Mouse (Mus musculus) fat pad, adult 2 months (tissue): Measurements from ENCODE around the gene Map7.
A peak's percentile ranks its signal among the peaks of the same experiment; 100 is the strongest.

Experiments
- DNase-seq: peaks from one replicate; pipeline ENCODE4 v3.0.0-alpha.2; 2011; ENCODE audit warnings: low read depth, low spot score; ENCODE audit errors: extremely low read depth

Gene Map7

DNA sequence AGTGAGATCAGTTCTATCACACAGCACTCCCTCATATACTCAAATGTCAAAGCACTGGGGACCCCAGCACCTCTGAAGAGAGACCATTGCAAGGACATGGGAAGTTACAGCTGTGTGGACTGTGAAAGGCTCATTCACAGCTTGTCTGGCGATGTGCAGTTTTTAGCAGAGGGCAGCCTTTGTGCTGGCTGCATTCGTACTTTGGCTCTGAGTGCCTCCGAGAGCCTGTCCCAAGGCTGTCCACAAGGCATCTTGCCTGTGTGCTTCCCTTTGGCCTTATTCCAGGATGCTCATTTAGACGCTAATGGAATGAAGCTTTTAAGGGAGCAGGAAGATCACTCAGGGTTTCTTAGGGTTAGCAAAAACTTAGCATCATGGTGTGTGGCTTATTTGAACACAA is 78.5 kb downstream of the Map7 start:
- DNase-seq: no peak

DNA sequence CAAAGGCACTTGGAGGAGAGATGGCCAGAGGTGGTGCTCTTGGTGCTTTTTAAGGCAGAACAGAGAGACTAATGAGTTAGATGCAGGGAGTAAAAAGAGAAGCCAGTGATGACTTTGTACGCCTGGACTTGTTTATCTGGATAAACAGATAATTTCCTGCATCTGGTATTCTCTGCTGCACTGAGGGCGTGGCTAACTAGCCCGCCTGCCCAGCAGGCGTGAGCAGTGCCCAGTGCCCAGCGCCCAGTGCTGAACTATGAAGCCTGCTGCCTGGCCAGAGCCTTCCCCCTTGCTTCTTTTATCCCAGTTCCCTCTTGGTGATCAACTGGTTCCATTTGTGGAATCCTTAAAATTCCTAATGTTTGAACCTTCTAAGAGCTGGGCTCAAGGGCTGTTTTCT is 81.8 kb downstream of the Map7 start:
- no peak for DNase-seq

DNA sequence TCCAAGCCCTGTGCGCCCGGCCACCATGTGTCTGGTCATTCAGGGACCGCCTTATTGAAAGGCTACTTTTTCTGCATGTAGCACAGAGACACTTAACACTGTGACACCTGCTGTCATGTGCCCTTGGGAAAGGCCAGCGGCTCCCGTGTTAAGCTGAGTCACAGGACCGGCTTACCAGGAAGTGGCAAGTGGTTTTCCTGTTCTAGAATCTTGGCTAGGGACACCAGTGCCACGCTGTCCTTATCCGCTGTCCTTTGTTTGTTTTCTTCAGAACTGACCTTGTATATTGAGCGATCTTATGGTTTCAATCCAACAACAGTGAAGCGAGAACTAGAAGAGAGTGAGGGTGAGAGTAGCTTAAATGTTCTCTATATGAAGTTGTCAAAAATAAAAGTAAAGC is 85.2 kb downstream of the Map7 start:
- DNase-seq: no peak

DNA sequence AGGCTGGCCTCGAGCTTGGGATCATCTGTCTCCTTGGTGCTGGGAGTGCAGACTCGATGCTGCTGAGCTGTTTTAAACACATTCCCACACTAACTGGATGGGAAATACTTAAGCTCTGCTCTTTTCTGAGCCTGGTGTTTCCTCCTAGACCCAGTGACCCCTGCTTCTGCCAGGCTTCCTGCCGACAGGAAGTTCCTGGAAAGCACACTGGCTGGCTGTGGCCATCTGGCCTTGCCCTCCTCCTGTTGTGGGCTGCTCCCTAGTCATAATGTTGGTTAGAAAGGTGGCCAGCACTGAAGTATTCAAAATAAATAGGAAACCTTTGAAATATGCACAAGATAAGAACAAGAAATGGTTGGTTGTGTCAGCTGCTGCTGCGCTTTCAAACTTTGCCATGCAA is 86.2 kb downstream of the Map7 start:
- no peak for DNase-seq

DNA sequence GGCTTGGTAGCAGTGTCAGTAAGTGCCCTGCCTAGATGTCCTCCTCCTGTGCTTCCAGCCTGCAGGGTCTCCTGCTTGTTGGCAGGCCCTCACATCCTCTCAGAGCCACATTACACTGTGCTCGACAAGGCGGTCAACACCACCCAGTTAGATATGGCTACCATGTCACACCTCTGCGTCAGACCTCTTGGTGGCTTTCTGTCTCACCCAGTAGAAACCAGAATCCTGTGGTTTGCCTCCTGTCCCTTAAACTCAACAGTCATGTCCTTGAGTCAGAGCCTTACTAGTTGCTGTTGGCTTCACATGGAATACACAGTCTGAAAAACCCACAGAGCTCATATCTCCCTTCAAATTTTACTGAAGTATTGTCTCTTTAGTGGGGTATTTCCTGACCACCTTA is 87.4 kb downstream of the Map7 start:
- no peak for DNase-seq

DNA sequence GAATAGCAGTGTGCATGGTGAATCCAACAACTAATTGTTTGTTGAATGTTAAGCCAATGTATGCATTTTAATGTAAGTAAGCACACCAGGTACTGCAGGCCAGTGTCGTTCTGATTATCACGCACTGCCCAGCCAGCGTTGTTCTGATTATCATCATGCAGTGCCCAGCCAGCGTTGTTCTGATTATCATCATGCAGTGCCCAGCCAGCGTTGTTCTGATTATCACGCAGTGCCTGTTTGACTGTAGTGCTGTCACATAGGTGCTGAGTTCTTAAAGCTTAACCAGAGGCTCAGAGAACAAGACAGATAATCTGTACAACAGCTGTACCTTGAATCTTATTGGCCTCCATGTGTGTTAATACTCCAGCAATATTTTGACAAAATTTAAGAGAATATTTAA is 88.0 kb downstream of the Map7 start:
- no peak for DNase-seq

DNA sequence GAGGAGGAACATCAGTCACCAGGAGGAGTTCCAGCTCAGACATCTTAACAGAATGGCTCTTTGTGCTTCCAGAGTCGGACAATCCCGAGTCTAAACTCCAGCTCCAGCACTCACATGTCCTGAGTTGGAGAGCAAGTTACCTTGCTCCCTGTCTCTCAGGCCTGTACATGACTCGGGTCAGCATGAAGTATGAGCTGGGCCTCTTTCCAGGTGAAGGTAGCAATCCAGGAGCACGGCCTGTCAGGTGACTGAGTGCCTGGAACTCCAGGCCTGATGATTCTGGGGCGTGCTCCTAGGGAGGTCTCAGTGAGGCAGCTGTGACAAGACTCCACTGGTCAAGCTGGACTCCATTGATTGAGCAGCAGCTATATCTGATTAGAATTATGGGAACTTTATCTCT is 90.0 kb downstream of the Map7 start:
- no peak for DNase-seq

DNA sequence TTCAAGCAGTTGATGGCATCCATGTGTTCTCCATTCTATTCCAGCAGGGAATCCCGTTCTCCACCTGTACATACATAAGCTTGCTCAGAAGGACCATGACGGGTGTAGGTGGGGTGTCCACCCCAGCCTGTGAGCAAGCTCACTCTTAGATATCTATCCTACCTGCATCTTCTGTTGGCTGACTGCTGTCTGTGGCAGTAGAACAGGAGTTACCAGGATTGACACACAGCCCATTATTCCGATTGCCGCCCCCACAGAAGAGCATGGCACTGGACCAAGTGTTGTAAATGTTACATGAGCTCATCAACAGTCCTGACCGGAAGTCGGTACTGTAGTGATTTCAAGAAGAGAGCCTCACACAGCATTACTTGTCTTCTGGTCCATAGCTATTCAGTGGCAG is 92.6 kb downstream of the Map7 start:
- DNase-seq: peak; percentile 62

DNA sequence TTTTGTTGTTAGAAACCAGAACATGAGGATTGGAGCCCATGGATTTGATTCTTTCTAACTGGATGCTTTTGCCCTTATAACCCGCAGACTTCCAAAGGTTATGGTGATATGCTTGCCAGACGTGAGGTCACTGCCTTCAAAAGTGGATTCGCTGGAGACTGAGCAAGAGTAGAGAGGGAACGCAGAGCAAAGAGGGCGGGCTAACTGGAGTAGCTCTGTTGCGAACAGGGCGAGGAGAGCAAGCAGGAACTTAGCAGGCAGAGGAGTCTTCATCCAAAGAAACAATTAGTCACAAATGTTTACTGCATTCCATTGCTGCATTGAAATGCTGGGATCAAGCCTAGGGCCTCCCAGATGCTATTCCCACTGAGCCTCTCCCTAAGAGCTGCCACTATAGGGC is 95.0 kb downstream of the Map7 start:
- DNase-seq: no peak

DNA sequence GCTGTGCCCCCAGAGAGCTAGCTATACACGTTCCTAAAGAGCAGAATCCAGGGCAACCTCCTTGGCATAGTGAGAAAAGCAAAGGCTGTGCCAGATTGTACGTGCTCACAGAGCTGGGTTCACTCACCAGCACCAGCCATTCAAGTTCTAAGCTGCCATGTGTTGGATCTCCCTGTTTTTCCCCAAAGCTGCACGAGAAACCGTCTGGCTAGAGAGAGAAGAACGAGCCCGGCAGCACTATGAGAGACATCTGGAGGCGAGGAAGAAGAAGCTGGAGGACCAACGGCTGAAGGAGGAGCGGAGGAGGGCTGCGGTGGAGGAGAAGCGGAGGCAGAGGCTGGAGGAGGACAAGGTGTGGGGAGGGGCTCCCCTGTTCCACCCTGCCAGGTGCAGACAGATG is 96.8 kb downstream of the Map7 start:
- DNase-seq: no peak

DNA sequence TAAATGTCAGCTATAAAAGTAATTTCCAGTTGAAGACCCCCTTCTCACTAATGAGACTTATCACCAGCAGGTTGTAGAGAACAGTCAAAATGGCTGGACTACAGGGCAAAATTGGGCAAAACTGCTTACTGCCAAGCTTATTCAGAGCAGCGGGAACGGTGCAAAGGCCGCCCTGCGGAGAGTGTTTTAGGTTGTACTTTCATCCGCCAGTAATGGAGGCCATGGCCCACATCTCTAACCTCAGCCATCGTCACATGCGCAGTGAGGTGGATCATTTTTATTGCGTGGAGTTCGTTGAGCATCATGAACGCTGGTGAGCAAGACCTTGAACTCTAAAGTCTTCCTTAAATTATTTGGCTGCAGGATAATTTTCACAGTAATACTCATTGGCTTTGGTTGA is 100.8 kb downstream of the Map7 start:
- no peak for DNase-seq

DNA sequence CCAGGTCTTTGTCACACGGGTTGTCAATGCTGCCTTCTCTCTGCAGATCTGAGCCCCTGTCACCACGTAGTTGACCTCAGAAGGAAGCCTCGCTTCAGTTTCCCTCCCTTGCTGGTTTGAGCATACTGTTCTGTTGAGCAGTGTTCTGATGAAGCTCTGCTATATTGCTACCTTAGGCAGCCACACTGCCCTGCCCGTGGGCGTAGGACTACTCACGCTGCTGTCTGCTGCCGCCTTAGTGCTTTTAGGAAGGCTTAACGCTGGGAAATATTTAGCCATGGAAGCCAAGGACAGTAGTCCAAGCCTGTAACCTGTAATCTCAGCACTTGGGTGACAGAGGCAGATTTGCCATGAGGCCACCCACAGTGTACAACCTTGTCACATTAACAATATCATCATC is 107.3 kb downstream of the Map7 start:
- DNase-seq: no peak

DNA sequence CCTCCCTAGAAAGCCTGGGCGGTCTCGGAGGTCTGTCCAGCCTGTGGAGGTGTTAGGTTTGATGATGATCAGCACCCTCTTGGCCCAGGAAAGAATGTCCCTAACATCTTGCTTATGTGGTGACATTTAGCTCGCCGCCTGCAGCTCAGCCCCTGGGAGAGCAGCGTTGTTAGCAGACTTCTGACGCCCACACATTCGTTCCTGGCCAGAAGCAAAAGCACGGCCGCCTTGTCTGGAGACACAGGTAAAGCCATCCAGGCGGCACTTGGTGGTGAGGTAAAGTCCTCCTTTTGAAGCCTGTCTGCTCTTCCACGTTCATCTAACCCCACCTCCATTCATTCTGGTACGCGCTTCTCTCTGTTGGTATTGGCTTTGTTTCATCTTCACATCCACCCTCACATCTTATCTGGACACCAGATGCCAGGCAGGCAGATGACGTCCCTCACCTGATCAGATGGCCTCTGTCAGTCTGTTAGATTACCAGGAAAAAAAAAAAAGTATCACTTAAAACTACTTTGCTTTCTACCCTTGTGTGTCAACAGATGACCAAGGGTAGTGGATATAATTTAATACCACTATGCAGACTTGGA is 108.9 kb downstream of the Map7 start:
- DNase-seq: no peak

DNA sequence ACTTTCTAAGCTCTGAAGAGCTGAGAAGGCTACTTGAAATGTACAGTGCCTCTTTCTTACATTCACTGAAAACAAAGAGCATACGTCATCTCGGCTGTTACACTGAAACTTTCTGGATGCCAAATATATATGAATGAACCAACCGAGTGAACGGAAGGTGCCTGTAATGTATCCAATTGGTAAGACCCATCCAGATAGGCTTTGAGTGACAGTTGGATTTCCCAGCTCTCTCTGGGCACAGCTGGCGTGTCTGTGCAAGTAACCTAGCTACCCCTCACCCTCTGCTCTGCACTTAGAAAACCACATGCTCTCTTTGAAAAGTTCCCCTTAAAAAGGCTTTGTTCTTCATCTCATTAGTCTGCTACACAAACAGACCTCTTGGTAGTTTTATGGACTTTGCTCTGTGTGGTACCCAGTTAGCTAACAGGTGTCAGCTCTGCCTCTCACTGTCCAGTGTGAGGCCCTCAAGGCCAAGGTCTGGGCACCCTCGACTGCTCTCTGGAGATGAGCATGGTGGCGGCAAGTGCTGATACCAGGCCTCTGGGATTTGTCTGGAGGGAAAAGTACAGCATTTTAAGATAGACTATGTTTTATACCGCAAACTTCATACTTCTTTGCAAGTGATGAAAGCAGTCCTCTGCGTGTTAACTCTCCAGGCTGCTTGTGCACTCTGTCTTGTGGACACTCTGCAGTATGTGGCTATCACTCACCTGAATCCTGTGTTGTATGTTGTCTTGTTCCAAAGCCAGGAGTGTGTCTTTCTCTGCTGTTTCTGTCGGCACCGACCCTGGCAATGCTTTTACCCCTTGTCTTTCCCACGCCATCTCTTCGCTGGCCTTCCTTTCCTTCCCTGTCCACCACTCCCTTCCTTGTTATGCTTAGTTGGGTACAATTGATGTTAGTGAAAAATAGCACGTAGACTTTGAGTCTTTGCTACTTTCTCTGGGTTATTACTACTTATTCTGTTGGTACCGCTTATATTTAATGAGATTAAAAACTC is 109.8 kb downstream of the Map7 start:
- no peak for DNase-seq

DNA sequence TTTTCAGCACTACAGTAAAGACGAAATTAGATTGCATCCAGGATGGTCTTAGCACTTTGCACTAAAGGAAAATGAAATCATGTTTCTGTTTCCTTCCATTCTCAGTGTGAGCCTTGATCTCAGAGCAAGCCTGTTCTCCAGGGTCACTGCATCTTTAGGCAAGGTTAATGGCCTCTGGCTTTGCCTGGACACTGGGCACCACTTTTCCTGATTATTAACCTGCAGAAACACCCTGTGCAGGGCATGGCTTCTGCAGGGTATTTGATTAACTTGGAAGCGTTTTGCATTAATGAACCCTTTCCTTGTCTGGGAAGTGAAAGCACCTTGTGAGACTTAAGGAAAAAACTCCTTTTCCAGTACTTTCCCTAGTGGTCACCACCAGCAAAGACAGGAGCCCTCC is 111.2 kb downstream of the Map7 start:
- no peak for DNase-seq

DNA sequence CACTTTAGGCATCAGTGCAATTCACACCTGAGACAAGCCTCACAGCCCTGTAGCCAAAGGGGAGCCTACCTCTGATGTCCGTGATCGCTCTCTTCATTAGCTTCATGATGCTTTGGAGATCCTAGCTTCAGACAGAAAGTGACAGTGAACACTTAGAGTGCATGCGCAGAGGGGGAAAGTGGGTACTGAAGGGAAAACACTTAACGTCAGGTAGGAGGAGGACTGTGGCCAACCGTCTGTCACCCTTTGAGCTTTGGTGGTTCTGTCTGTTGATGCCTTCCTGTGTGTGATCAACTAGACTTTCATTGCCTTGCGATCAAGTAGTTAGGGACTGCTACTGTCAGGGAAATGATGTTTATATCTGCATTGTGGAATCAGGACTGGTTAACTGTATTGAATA is 114.6 kb downstream of the Map7 start:
- DNase-seq: no peak

DNA sequence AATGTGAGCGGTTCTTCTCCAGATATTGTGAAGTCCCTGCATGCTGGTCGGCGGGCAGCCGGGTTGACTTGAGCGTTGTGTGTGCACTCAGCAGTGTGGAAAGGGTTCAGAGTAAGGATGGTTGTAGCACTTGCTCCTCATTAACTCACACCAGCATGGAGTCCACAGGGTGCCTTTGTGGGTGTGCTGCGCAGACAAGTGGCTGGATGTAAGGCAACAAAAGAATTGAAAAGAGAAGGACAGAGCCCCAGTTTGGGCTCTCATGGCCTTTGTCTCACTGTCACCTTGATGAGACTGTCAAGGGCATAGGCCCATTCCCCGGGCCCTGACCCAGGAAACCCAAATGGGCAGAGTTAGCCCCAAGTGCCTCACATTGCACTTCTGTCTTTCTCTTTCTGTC is 116.2 kb downstream of the Map7 start:
- no peak for DNase-seq

DNA sequence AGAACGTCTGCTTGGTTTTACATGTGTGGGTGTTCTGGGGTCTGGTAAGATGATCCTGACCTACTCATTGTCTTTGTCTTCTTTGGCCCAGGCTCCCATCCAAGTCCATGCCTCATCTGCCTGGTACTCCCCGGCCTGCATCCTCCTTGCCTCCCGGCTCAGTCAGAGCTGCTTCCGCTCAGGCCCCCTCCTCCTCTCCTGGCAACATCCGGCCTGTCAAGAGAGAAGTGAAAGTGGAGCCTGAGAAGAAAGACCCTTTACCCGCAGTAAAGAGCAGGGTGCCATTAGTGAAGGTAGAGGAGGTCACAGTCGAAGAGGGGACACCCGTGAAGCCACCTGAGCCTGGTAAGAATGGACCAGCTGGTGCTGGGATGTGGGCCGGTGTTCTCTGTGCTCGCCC is 118.8 kb downstream of the Map7 start:
- DNase-seq: no peak

DNA sequence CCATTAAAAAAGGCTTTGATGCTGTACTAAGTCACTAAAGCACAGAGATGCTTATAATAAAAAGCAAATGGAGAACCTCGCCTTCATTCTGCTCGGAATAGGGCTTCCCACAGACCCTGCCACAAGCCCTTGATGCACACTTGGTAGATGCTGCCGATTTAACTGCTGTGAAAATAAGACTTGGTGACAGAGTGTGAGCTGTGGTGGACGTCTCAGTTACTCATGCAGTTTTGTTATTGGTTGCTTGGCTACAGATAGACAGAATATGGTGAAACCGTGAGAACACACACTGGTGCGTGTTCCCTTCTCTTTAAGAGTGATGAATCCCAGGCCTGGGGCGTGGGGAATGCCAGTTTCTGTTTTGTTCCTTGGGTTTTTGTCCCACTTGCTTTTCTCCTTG is 120.7 kb downstream of the Map7 start:
- no peak for DNase-seq

DNA sequence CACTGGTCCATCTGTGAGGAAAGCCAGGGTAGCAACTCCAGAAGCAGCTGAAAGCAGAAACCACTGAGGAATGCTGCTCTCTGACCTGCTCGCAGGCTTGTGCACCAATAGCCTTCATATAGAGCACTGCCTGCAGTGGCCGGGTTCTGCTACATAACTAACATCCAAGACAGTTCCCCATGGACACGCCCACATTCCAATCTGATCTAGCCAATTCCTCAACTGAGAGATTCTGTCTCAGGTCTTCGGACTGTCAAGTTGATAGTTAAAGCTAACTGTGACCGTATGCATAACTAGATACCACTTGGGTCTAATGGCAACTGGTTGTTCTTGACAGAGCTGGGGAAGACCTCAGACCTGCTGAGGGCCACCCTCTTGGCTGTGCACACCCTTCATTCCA is 124.1 kb downstream of the Map7 start:
- no peak for DNase-seq

DNA sequence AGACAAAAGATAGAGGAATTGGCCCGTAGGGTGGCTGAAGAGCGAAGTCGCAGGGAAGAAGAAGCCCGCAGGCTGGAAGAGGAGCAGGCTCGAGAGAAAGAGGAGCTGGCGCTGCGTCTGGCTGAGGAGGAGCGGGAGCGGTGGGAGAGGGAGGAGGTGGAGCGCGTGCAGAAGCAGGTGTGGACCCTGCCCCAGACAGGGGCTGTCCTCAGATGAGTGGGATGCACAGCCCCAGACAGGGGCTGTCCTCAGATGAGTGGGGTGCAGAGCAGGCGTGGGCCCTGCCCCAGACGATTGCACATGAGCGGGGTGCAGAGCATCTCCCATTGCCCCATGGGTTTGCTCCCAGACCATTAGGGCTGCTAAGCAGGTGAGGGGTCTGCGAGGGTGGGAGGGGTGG is 125.0 kb downstream of the Map7 start:
- no peak for DNase-seq

DNA sequence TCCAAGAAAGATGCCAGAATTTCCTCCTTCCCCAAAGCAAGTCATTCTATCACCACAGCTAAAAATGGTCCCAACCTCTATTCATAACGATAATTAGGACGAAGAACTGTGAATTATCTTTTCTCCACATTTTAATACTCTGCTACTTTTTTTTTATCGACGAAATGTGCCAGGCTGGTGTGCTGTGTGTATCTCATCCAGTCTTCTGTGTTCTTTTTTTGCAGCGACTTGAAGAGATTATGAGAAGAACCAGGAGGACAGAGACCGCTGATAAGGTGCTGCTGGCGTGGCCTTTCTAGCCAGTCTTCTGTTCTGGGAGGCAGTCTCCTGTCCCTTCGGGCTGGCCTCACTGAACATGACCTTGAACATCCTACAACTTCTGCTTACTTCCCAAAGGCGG is 125.8 kb downstream of the Map7 start:
- no peak for DNase-seq

DNA sequence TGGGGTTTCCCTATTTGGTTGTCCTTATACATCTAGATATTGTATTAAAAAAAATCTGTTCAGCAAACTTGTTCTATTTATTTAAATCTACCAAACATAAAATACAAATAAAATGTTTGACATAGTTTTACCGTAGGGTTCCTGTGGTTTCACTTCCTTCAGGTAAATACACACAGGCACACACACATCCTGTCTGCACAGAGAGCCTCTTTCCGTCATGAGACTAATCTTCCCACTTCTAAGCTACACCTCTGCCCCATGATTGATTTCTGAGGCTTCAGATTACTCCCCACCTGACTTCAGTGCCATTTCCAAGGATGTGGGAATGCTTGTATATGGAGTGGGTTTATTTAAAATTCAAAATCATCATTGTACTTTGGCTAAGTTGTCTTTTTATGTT is 133.2 kb downstream of the Map7 start:
- DNase-seq: no peak
